Mouse (Mus musculus) bone marrow macrophage, adult 2 months (primary cell): Measurements from ENCODE around the gene Ptprh. TPM values are rescaled to one million over a fixed set of nuclear protein-coding genes. Genes with fewer than 3 reads are reported as not detected.

Experiments used
- H3K27ac ChIP-seq: 2 replicates; pipeline ENCODE4 v1.5.1; 2012; ENCODE audit warnings: low read depth, low read length; ENCODE audit not compliant: insufficient read depth
- H3K4me1 ChIP-seq: 2 replicates; pipeline ENCODE4 v1.6.1; 2012; ENCODE audit warnings: low read length; ENCODE audit not compliant: control insufficient read depth, insufficient read depth
- H3K4me3 ChIP-seq: 2 replicates; pipeline ENCODE4 v1.5.1; 2012; ENCODE audit warnings: mild to moderate bottlenecking, low read length, moderate library complexity; ENCODE audit not compliant: insufficient read depth
- CTCF ChIP-seq: IDR thresholded peaks from 2 replicates; pipeline ENCODE4 v1.5.1; 2012; ENCODE audit warnings: low read depth, mild to moderate bottlenecking, low read length, moderate library complexity
- POLR2A ChIP-seq: IDR thresholded peaks from 2 replicates; pipeline ENCODE4 v1.6.1; 2012; ENCODE audit warnings: mild to moderate bottlenecking, low read depth, low read length, borderline replicate concordance
- polyA plus RNA-seq: library from polyadenylated mRNA; stranded (reverse); fragments of >200 nt; gene quantifications from 2 replicates; pipeline ENCODE4 v1.2.4, GENCODE M21; 2012; ENCODE audit not compliant: missing spikeins, insufficient read depth, insufficient read length

The Ptprh gene
- polyA plus RNA-seq, 1 experiment = not detected

DNA sequence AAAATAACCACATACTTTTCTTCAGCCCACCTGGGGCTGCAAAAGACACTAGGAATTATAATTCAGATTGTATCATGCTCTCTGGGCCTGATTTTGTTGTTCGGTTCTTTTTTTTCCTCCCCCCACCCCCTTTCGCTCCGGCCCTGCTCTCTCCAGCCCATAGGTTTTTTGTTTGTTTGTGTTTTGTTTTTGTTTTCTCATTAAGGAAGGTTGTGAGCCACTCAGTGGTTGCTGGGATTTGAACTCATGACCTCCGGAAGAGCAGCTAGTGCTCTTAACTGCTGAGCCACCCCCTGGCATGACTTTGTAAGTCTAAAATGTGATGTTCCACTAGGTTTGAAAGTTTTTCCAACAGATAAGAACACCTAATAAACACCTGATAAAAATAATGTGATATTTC, 100.7 kb downstream of the Ptprh start:
- TF ChIP-seq CTCF (no peak), POLR2A (no peak)
- Histone ChIP-seq H3K27ac (peak overlapping the region; percentile 28), H3K4me1 (peaks cover 48% of the 10 kb centered on the region), H3K4me3 (no peak overlapping the region)

DNA sequence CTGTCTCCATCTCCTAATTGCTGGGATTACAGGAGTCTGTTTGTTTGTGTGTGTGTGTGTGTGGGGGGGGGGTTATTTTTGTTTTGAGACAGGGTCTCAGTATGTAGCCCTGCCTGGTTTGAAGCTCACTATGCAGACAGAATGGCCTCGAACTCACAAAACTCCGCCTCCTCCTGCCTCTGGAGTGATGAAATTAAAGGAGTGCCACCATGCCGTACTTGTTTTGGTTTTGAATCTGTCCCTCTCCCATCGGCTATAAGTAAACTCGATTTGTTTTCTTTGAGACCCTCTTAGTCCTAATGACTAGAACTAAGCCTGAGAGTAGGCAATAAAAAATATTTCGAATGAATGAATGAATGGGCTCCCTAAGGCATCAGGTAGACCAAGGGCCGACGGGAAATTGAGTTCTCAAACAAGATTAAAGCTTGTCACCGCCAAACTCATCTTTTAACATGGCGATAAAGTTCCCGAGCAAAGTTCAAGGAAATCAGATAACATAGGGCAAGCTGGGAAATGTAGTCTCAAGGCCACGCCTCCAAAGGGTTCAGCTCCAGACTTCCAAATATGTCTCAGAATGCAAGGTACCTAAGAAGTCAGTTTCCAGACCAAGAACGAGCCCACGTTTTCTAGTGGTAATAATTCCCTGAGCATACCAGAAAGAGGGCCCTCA, 101.3 kb downstream of the Ptprh start:
- peak overlapping the region; percentile 92 for H3K27ac ChIP-seq
- TF ChIP-seq CTCF (no peak), POLR2A (no peak)
- peak overlapping the region; percentile 95 for H3K4me3 ChIP-seq
- peaks cover 53% of the 10 kb centered on the region for H3K4me1 ChIP-seq

DNA sequence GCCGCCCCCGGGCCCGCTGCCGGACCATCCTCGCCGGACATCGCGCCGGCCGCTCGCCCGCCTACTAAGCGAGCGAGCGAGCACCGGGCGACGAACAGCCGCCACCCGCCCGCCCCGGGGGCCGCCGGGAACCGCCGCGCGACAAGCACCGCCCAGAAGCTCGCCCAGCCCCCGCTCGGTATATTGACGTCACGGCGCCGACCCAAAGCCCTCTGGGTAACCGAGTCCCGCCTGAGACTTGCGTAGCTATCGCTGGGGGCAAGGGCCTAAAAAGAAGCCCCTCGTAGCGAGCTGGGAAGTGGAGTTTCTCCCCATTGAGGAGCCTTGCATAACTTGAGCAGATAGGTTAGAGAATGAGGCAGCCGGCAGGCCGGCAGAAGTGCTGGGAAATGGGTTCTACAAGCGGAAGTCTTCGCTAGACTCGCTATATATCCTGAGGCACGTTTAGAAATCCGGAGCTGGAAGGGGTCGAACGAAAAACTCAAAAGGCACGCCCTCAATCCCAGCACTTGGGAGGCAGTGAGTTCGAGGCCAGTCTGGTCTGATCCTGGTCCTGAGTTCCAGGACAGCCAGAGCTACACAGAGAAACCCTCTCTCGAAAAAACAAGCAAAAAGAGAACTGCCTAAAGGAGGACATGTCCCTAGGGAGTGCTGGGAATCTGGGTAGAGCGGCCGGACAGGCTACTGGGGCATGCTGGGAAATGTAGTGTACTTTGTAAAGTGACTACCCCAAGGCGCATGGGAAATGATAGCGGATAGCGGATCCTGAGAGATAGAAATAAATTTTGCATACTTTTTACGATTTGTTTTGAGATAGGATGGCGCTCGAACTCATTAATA, 102.1 kb downstream of the Ptprh start, which contains the start of gene Ppp1r12c:
Gene Ppp1r12c, minus strand, starts transcription at position 123 of the 840 bp plus-strand sequence.
- H3K4me1 ChIP-seq = peaks cover 59% of the 10 kb centered on the region
- TF ChIP-seq POLR2A = no peak
- TF ChIP-seq CTCF = no peak

DNA sequence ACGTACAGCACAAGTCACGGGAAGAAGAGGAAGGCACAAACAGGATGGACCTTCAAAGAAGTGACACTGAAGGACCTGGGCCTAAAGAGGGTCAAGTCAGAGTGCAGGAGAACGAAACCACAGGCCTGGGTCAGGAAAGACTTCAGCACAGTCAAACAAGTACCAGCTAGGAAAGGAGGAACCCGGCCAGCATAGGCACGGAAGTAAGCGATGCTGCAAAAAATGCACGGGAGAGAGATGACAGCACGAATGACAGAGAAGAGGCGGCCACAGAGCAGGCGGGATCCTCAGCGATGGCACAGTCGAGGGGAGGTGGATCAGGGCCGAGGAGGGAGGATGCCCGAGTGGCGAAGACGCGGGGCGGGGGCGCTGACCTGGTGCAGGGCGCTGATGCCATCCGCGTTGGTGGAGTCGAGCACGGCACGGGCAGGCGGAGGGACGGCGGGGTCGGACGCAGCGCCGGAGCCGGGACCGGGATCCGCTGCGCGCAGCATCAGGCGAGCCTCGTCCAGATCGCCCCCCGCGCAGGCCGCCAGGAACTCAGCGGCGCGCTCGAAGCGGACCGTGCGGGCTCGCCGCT, 102.9 kb downstream of the Ptprh start:
- H3K4me1 ChIP-seq = peaks cover 62% of the 10 kb centered on the region
- TF ChIP-seq CTCF = no peak
- no peak for TF ChIP-seq POLR2A
- peak overlapping the region; percentile 95 for H3K4me3 ChIP-seq
- peak overlapping the region; percentile 69 for H3K27ac ChIP-seq

More for the DNA sequence above, 102.1 kb downstream of the Ptprh start, which contains the start of gene Ppp1r12c:
- Histone ChIP-seq H3K27ac (peak within 1 kb of the TSS; percentile 92), H3K4me3 (peak within 1 kb of the TSS; percentile 95)

DNA sequence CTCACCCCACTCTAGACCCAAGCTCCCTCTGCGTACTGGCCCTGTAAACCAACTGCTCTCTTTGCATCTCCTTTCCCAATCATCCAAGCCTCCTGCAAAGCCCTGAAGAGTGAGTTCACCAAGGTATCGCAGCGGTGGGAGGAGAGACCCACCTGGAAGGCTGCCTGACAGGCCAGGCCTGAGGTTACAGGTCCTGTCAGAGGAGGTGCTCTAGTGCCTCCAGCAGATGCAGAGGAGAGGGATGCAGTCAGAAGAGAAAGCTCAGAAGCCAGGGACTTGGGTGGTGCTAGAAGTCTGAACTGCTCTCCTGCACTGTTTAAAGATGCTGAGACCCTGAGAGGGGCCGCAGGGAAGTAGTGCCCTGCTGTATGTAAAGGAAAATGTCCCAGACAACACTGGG, 104.8 kb downstream of the Ptprh start:
- H3K27ac ChIP-seq = no peak overlapping the region
- TF ChIP-seq POLR2A (no peak), CTCF (no peak)
- peaks cover 63% of the 10 kb centered on the region for H3K4me1 ChIP-seq
- peak overlapping the region; percentile 95 for H3K4me3 ChIP-seq

Other genes starting within 250 kb of the Ptprh start
- 0.13 TPM in 1 of 2 replicates, not detected in the other for gene Gp6, start 206.3 kb downstream of the Ptprh start, polyA plus RNA-seq
- gene Rdh13, start 158.4 kb downstream of the Ptprh start, polyA plus RNA-seq = 6.5 and 7.5 TPM in 2 replicates
- gene Eps8l1, start 143.4 kb downstream of the Ptprh start, polyA plus RNA-seq = 23.7 and 29.0 TPM in 2 replicates
- 293 and 348 TPM in 2 replicates for gene Ppp1r12c, start 102.4 kb downstream of the Ptprh start, polyA plus RNA-seq
- gene Tnnt1, start 87.7 kb downstream of the Ptprh start, polyA plus RNA-seq = 3.0 and 4.4 TPM in 2 replicates
- gene Tnni3, start 79.8 kb downstream of the Ptprh start, polyA plus RNA-seq = 12.3 and 19.9 TPM in 2 replicates
- 8.2 and 8.9 TPM in 2 replicates for gene Dnaaf3, start 71.6 kb downstream of the Ptprh start, polyA plus RNA-seq
- gene Syt5, start 56.5 kb downstream of the Ptprh start, polyA plus RNA-seq = not detected in 2 replicates
- gene Tmem86b, start 27.4 kb upstream of the Ptprh start, polyA plus RNA-seq = 10.9 and 14.8 TPM in 2 replicates
- gene Ppp6r1, start 55.0 kb upstream of the Ptprh start, polyA plus RNA-seq = 84.8 and 90.0 TPM in 2 replicates
- 24.7 and 26.7 TPM in 2 replicates for gene Hspbp1, start 81.0 kb upstream of the Ptprh start, polyA plus RNA-seq
- 0.64 TPM in 1 of 2 replicates, not detected in the other for gene Brsk1, start 86.6 kb upstream of the Ptprh start, polyA plus RNA-seq
- 33.6 and 36.4 TPM in 2 replicates for gene Tmem150b, start 121.2 kb upstream of the Ptprh start, polyA plus RNA-seq
- gene Kmt5c, start 136.1 kb upstream of the Ptprh start, polyA plus RNA-seq = 109 and 120 TPM in 2 replicates
- 8.0 and 8.1 TPM in 2 replicates for gene Cox6b2, start 149.1 kb upstream of the Ptprh start, polyA plus RNA-seq
- not detected in 2 replicates for gene Fam71e2, start 167.3 kb upstream of the Ptprh start, polyA plus RNA-seq
- gene Il11, start 178.8 kb upstream of the Ptprh start, polyA plus RNA-seq = not detected in 2 replicates
- not detected in 2 replicates for gene Tmem190, start 178.9 kb upstream of the Ptprh start, polyA plus RNA-seq
- gene Tmem238, start 185.6 kb upstream of the Ptprh start, polyA plus RNA-seq = 2.1 and 3.6 TPM in 2 replicates
- gene Rpl28, start 188.8 kb upstream of the Ptprh start, polyA plus RNA-seq = 636 and 681 TPM in 2 replicates
- gene Ube2s, start 208.5 kb upstream of the Ptprh start, polyA plus RNA-seq = 109 and 131 TPM in 2 replicates
- not detected in 2 replicates for gene Shisa7, start 240.7 kb upstream of the Ptprh start, polyA plus RNA-seq